Mouse (Mus musculus): Measurements from ENCODE around the gene Senp6.
"Not testable (repeated sequence)": the region's sequence is repeated elsewhere in the genome, so short reads cannot be mapped to it uniquely, and the experiment has no call there.

Senp6 gene

GRCm38 (mm10) chr9:80084429-80085092, 17.9 kb downstream of the Senp6 start:
- no peak for DNase-seq

DNA sequence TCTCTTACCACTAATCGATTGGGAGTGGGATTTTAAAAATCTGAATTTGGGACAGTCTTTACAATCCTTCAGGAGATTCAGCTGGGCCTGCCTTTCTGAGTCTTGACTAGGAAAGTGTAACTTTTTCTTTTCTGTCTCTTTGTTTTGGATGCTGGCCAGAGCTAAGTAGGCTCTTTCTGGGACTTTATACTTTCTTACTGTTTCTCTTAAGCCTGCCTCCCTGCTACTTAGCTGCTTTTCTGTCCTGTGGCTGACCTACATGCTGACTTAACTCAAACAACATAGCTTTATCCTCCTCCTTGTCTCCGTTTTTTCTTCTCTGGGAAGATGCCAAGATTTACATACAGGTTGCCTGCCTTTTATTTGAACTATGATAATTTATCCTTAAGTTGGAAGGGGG, 19.0 kb downstream of the Senp6 start:
- no peak for DNase-seq

- not testable (repeated sequence) for DNase-seq
These were observed 19.7 kb downstream of the Senp6 start for GRCm38 (mm10) chr9:80086272-80086966.

- no peak for DNase-seq
These were observed 22.7 kb downstream of the Senp6 start for GRCm38 (mm10) chr9:80089409-80089808.

- no peak for DNase-seq
These were observed 29.6 kb downstream of the Senp6 start for GRCm38 (mm10) chr9:80096325-80096724.

DNA sequence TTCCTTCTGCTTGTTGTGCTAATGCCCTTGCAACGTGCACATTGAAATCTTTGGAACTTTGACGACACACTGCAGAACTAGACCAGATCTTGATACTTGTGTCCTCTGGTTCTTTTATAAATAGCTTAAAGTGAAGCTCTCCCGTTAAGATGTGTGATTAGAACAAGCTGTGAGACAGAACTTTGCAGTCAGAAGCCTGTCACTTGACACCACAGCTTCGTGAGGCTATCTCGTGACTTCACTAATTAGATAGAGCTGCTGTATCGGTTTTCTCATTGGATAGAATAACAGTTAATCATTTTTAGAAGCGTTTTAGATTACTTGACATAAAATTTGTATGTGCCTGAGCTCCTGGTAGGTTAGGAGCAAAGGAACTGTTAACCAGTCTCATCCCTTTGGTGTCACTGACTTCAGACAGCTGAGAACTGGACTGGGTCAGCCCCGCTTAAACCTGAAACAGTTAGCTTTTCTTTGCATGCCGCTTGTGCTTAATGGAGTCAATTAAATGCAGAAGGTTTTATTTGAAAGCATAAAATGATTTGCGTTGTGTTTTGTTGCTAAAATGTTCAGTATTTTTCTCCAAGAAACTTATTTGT, 79.4 kb downstream of the Senp6 start:
- DNase-seq, result no peak

GRCm38 (mm10) chr9:80149594-80149993, 82.9 kb downstream of the Senp6 start:
- no peak for DNase-seq

- DNase-seq, result peak; percentile 40 to 43
These were observed 88.6 kb downstream of the Senp6 start for GRCm38 (mm10) chr9:80155277-80155676.

GRCm38 (mm10) chr9:80156780-80157179, 90.1 kb downstream of the Senp6 start:
- DNase-seq, result no peak

DNA sequence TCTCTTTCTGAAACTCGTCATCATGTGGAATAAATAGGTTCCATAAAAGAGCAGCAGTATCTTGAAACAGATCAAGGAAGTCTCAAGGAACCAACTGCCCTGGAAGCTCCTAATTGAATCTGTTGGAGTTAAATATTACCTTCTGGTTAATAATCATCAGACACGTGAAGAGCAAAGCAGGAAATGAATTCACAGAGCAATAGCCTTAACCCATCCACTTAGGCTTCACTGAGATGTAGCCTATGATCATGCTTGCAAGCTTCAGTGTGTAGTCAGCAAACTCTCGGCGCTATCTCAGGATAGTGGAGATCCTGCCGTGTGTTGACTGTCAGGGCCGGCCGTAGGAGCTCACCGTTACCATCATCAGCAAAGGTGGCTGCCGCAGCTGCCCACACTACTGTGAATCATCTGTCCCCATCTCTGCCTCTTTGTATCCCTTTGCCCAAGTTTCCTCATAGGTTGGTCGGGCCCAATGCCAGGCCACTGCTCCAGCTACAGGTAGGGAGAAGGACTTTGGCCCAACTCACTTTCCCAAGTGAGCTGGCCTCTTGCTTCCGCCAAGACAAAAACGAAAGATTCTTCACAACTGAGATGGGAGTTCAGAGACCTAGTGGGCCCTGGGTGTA, 91.2 kb downstream of the Senp6 start:
- no peak for DNase-seq

DNA sequence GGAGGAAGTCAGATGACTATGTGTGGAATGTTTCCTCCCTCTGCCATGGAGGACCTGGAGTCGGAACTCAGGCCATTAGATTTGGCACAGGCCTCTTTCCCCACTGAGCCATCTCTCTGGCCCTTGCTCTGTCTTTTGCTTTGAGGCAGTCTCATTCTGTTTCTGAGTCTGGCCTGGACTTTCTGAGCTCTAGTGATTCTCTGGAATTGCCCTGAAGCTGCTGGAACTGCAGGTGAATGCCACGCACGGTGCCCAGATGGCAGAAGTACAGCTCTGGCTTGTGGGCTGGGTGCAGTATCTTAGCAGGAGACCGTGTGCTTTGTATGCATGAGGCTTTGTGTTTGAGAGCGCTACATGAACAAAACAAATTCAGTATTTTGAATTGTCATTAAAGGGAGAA, 92.2 kb downstream of the Senp6 start:
- peak in 1 of 2 experiments; percentile 38 for DNase-seq

DNA sequence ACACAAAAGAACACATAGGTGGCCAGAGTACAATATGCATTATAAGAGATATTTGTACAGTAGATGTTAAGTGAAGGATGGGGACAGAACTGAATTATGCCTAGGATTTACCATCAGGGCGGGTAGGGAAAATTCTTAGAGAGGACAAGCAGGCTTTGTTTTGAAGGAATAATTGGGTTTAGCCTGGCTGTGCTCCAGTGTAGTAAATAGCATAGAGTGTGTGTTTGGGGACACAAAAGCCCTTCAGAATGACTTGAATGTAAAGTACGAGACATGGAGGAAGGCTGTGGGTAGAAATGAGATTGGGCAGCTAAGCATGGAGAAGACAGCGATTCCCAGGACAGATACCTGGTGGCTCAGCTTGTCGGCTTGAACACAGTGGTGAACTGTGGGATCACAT, 94.7 kb downstream of the Senp6 start:
- DNase-seq, result no peak

GRCm38 (mm10) chr9:80163126-80163723, 96.5 kb downstream of the Senp6 start:
- no peak for DNase-seq

GRCm38 (mm10) chr9:80164191-80164590, 97.5 kb downstream of the Senp6 start:
- DNase-seq, result no peak

- DNase-seq, result peak; percentile 98
These were observed 98.1 kb downstream of the Senp6 start, which contains the start of gene Myo6 for GRCm38 (mm10) chr9:80164611-80165474. Myo6 (plus strand) TSS chr9:80165031.

GRCm38 (mm10) chr9:80165690-80166089, 99.0 kb downstream of the Senp6 start:
- DNase-seq, result peak in 1 of 2 experiments; percentile 23

DNA sequence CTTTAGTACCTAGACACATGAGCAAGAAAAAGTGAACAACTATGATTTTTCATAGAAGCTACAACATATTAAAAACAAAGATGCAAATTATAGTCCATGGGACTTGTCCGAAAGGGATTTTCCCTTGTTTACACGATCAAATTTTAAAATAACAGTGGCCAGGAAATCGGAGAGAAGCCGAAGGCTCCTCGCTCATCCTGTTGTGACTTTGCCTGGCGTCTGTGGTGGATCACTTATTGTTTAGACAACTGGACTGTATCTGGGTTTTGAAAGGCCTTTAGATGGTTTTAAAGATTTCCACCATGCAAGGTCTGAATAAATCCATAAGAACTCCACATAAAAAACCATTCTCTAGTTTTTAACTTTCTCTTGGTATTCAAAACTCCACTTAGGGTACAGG, 99.7 kb downstream of the Senp6 start:
- no peak for DNase-seq

- DNase-seq, result no peak
These were observed 100.4 kb downstream of the Senp6 start for GRCm38 (mm10) chr9:80167089-80167488.

- no peak for DNase-seq
These were observed 102.8 kb downstream of the Senp6 start for GRCm38 (mm10) chr9:80169551-80169950.

DNA sequence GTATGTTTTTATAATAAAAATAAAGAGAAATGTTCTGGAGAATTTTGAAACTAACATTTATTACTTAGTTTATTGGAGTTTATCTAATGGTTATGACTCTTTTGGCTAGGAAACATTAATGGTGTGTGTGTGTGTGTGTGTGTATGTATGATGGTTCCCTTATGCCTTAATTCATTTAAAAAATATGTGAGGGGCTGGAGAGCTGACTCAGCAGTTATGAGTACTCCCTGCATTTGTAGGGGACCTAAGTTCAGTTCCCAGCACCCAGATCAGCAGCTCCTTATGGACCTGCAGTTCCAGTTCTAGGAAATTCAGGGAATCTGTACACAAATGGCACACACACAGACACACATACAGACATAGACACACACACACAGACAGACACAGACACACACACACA, 104.5 kb downstream of the Senp6 start:
- no peak for DNase-seq

DNA sequence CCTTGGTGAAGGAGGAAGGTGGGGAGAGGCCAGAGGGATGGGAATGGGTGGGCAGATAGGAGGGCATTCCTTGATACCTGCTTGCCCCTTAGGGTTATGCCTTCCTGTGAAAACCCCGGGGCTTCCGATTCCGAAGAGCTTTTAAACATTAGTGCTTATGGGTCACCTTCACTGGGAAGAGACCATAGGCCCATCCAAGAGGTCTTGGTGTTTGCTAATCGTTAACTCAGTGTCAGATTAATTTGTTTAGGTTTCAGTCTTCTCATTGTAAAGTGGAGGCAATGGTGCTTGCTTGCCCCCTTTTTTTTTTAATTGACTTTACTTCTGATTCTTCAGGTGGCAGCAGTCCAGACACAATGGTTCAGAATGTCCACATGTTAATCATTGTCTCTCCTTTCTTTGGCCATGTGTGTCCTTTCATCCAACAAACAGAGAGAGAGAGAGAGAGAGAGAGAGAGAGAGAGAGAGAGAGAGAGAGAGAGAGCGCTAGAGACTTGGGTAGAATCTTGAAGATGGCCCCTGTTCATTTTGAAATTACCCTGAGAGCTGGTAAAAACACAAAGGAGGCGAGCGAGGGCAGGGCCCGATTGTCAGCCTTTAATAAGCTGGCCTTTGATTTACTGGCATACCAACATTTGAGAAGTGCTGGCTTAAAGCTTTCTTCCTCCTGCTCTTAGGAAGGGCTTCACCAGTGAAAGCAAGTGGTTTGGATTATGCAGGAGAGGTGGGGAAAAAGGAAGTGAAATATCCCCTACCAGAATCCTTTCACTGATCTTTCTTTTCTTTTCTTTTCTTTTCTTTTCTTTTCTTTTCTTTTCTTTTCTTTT, 105.9 kb downstream of the Senp6 start:
- DNase-seq, result no peak

All from cerebellum, postnatal 14 days (tissue).